Mouse (Mus musculus): ENCODE data around the gene Klrb1b. TPM values are rescaled to one million over a fixed set of nuclear protein-coding genes. Genes with fewer than 3 reads are reported as not detected.

Gene Klrb1b
- total RNA-seq, 2 experiments from 2014 or later = 0.17 TPM; not detected in 1

GRCm38 (mm10) chr6:128766486-128767254 is 59.5 kb downstream of the Klrb1b start:
- intact Hi-C loops (cut with DNase I) = loop anchor here (1.0 to 10.0 kb wide), 2 partner anchors 39 to 488 kb away; no protein-coding TSS in a partner anchor
- peak; percentile 35 to 56 for DNase-seq

- no peak for DNase-seq
- intact Hi-C loops (cut with DNase I) = loop anchor here (2.0 to 10.0 kb wide), 3 partner anchors 38 to 490 kb away; no protein-coding TSS in a partner anchor
Observed at GRCm38 (mm10) chr6:128765211-128765610, 60.9 kb downstream of the Klrb1b start.

GRCm38 (mm10) chr6:128764598-128764997 is 61.5 kb downstream of the Klrb1b start:
- DNase-seq = no peak
- intact Hi-C loops (cut with DNase I) = loop anchor here (2.0 to 10.0 kb wide), 3 partner anchors 38 to 490 kb away; no protein-coding TSS in a partner anchor

- DNase-seq = peak; percentile 90 to 93
- intact Hi-C loops (cut with DNase I) = loop anchor here (2.0 to 10.0 kb wide), 3 partner anchors 39 to 491 kb away; no protein-coding TSS in a partner anchor
Observed at GRCm38 (mm10) chr6:128763736-128764523, 62.2 kb downstream of the Klrb1b start.

Other genes with a start within 250 kb of the Klrb1b start
- not detected for gene A2ml1, start 244.7 kb downstream of the Klrb1b start, total RNA-seq (2021)
- not detected for gene Klrb1a, start 202.8 kb downstream of the Klrb1b start, total RNA-seq (2021)
- gene Clec2h, start 163.9 kb downstream of the Klrb1b start, total RNA-seq (2021) = under 1 TPM; 0.22 to 0.60 TPM
- not detected for gene Klrb1, start 103.3 kb downstream of the Klrb1b start, total RNA-seq (2021)
- under 1 TPM in 1 of 2 experiments, not detected in 1; 0.12 TPM for gene Klrb1c, start 37.1 kb downstream of the Klrb1b start, total RNA-seq (2021)
- gene Gm44511, start within 50 bp of the Klrb1b start, total RNA-seq (2021) = not detected
- under 1 TPM; 0.19 to 0.68 TPM for gene Clec2i, start 61.3 kb upstream of the Klrb1b start, total RNA-seq (2021)
- under 1 TPM; 0.45 to 0.93 TPM for gene BC035044, start 64.8 kb upstream of the Klrb1b start, total RNA-seq (2021)
- gene Clec2g, start 108.0 kb upstream of the Klrb1b start, total RNA-seq (2021) = 1 to 10 TPM; 2.7 to 3.4 TPM
- gene Klrb1f, start 219.6 kb upstream of the Klrb1b start, total RNA-seq (2021) = under 1 TPM in 1 of 2 experiments, not detected in 1; 0.17 TPM

Measured in heart, postnatal 14 days (tissue).